Mouse (Mus musculus): Measurements from ENCODE around the gene Fam189a2. TPM values are rescaled to one million over a fixed set of nuclear protein-coding genes. Genes with fewer than 3 reads are reported as not detected.

The Fam189a2 gene
- polyA plus RNA-seq, 1 experiment: 20.3 TPM

GRCm38 (mm10) chr19:23987291-23987690 lies 43.5 kb downstream of the Fam189a2 start:
- Histone ChIP-seq H3K4me3 (ENCODE audit: insufficient read depth, low read length) (no peak overlapping the region), H3K4me1 (ENCODE audit: control insufficient read depth, insufficient read depth, low read length) (no peaks in the 10 kb centered on the region), H3K27ac (ENCODE audit: insufficient read depth, low read length) (no peak overlapping the region)
- no peak for TF ChIP-seq CTCF (IDR thresholded peaks at IDR 0.05; ENCODE audit: extremely low read depth, insufficient read depth, low read length)
- TF ChIP-seq POLR2A (IDR thresholded peaks at IDR 0.05; ENCODE audit: extremely low read depth, insufficient read depth, low read length): no peak

- Histone ChIP-seq H3K27ac (ENCODE audit: insufficient read depth, low read length) (no peak overlapping the region), H3K4me1 (ENCODE audit: control insufficient read depth, insufficient read depth, low read length) (no peaks in the 10 kb centered on the region)
- TF ChIP-seq POLR2A (IDR thresholded peaks at IDR 0.05; ENCODE audit: extremely low read depth, insufficient read depth, low read length): no peak
- no peak for TF ChIP-seq CTCF (IDR thresholded peaks at IDR 0.05; ENCODE audit: extremely low read depth, insufficient read depth, low read length)
Measured at GRCm38 (mm10) chr19:23984186-23984585, 46.6 kb downstream of the Fam189a2 start.

GRCm38 (mm10) chr19:23980598-23980997 lies 50.2 kb downstream of the Fam189a2 start:
- H3K4me3 ChIP-seq (ENCODE audit: insufficient read depth, low read length): no peak overlapping the region
- no peaks in the 10 kb centered on the region for H3K4me1 ChIP-seq (ENCODE audit: control insufficient read depth, insufficient read depth, low read length)
- no peak overlapping the region for H3K27ac ChIP-seq (ENCODE audit: insufficient read depth, low read length)
- TF ChIP-seq CTCF (IDR thresholded peaks at IDR 0.05; ENCODE audit: extremely low read depth, insufficient read depth, low read length) (no peak), POLR2A (IDR thresholded peaks at IDR 0.05; ENCODE audit: extremely low read depth, insufficient read depth, low read length) (no peak)

More at GRCm38 (mm10) chr19:23984186-23984585, 46.6 kb downstream of the Fam189a2 start:
- H3K4me3 ChIP-seq (ENCODE audit: insufficient read depth, low read length): no peak overlapping the region

- Histone ChIP-seq H3K27ac (ENCODE audit: insufficient read depth, low read length) (no peak overlapping the region), H3K4me3 (ENCODE audit: insufficient read depth, low read length) (no peak overlapping the region), H3K4me1 (ENCODE audit: control insufficient read depth, insufficient read depth, low read length) (peaks cover 2% of the 10 kb centered on the region)
- TF ChIP-seq CTCF (IDR thresholded peaks at IDR 0.05; ENCODE audit: extremely low read depth, insufficient read depth, low read length) (no peak), POLR2A (IDR thresholded peaks at IDR 0.05; ENCODE audit: extremely low read depth, insufficient read depth, low read length) (no peak)
Measured at GRCm38 (mm10) chr19:23977901-23978443, 52.8 kb downstream of the Fam189a2 start.

GRCm38 (mm10) chr19:23972881-23973649 lies 57.8 kb downstream of the Fam189a2 start:
- Histone ChIP-seq H3K4me3 (ENCODE audit: insufficient read depth, low read length) (no peak overlapping the region), H3K4me1 (ENCODE audit: control insufficient read depth, insufficient read depth, low read length) (peaks cover 5% of the 10 kb centered on the region), H3K27ac (ENCODE audit: insufficient read depth, low read length) (no peak overlapping the region)
- TF ChIP-seq CTCF (IDR thresholded peaks at IDR 0.05; ENCODE audit: extremely low read depth, insufficient read depth, low read length) (no peak), POLR2A (IDR thresholded peaks at IDR 0.05; ENCODE audit: extremely low read depth, insufficient read depth, low read length) (no peak)

- H3K27ac ChIP-seq (ENCODE audit: insufficient read depth, low read length): no peak overlapping the region
- TF ChIP-seq CTCF (IDR thresholded peaks at IDR 0.05; ENCODE audit: extremely low read depth, insufficient read depth, low read length): no peak
- no peak for TF ChIP-seq POLR2A (IDR thresholded peaks at IDR 0.05; ENCODE audit: extremely low read depth, insufficient read depth, low read length)
- no peak overlapping the region for H3K4me3 ChIP-seq (ENCODE audit: insufficient read depth, low read length)
- H3K4me1 ChIP-seq (ENCODE audit: control insufficient read depth, insufficient read depth, low read length): peaks cover 10% of the 10 kb centered on the region
Measured at GRCm38 (mm10) chr19:23971391-23971790, 59.4 kb downstream of the Fam189a2 start.

GRCm38 (mm10) chr19:23970374-23970773 lies 60.4 kb downstream of the Fam189a2 start:
- TF ChIP-seq POLR2A (IDR thresholded peaks at IDR 0.05; ENCODE audit: extremely low read depth, insufficient read depth, low read length): no peak
- no peak for TF ChIP-seq CTCF (IDR thresholded peaks at IDR 0.05; ENCODE audit: extremely low read depth, insufficient read depth, low read length)
- H3K4me1 ChIP-seq (ENCODE audit: control insufficient read depth, insufficient read depth, low read length): peaks cover 10% of the 10 kb centered on the region
- H3K4me3 ChIP-seq (ENCODE audit: insufficient read depth, low read length): no peak overlapping the region
- H3K27ac ChIP-seq (ENCODE audit: insufficient read depth, low read length): no peak overlapping the region

GRCm38 (mm10) chr19:23968862-23969225 lies 62.0 kb downstream of the Fam189a2 start:
- H3K4me1 ChIP-seq (ENCODE audit: control insufficient read depth, insufficient read depth, low read length): peaks cover 10% of the 10 kb centered on the region
- no peak overlapping the region for H3K27ac ChIP-seq (ENCODE audit: insufficient read depth, low read length)
- TF ChIP-seq POLR2A (IDR thresholded peaks at IDR 0.05; ENCODE audit: extremely low read depth, insufficient read depth, low read length) (no peak), CTCF (IDR thresholded peaks at IDR 0.05; ENCODE audit: extremely low read depth, insufficient read depth, low read length) (no peak)
- no peak overlapping the region for H3K4me3 ChIP-seq (ENCODE audit: insufficient read depth, low read length)

GRCm38 (mm10) chr19:23968125-23968861 lies 62.5 kb downstream of the Fam189a2 start:
- no peak for TF ChIP-seq CTCF (IDR thresholded peaks at IDR 0.05; ENCODE audit: extremely low read depth, insufficient read depth, low read length)
- TF ChIP-seq POLR2A (IDR thresholded peaks at IDR 0.05; ENCODE audit: extremely low read depth, insufficient read depth, low read length): no peak
- Histone ChIP-seq H3K27ac (ENCODE audit: insufficient read depth, low read length) (no peak overlapping the region), H3K4me3 (ENCODE audit: insufficient read depth, low read length) (no peak overlapping the region), H3K4me1 (ENCODE audit: control insufficient read depth, insufficient read depth, low read length) (peaks cover 9% of the 10 kb centered on the region)

All from cortical plate, adult 2 months (tissue).